Mouse (Mus musculus): ENCODE results near the gene Mob3a. TPM values are rescaled to one million over a fixed set of nuclear protein-coding genes. Genes with fewer than 3 reads are reported as not detected.

The Mob3a gene
- 50.2 and 52.7 TPM in 2 replicates for polyA plus RNA-seq (2014; fragmentation: Nextera tagmentation; extraction: Ambion mirVana)

DNA sequence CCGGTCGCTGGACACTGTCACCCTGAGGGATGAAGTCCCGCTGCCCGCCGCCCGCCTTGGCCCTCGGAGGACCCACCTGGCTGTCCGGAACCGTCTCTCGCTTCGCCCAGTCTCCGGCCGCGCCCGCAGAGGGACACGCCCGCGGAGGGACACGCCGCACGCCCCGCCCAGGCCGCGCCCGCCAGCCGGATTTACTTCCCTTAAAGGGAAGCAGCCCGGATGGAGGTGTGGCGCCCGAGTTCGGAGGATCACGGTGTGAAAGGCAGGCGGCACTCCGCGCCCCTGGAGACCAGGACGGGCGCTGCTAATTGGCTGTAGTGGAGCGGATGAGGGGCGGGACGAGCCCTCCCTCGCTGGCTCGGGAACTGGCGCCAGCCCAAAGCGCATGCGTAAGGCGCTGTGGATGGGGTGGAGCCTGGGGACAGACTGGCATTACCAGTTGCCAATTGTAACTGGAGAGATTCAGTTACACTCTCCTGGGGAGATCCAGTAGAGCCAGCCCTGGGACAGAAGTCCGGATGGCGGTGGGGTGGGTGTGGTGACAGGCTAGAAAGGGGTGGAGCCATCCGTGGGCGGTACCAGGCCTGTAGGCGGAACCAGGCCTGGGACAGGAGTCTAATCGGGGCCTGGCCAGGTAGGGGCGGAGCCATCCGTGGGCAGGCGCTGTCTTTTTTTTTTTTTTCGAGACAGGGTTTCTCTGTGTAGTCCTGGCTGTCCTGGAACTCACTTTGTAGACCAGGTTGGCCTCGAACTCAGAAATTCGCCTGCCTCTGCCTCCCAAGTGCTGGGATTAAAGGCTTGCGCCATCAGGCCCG lies at the start of gene Mob3a, which contains the start of gene Izumo4:
TSS of gene Mob3a (minus strand) at position 257 of the 815 bp plus-strand sequence.
TSS of gene Izumo4 (plus strand) at position 464 of the 815 bp plus-strand sequence.
- peak; percentile 96 for ATAC-seq (ENCODE audit: low FRiP score)
- peak within 1 kb of the TSS; percentile 80 for H3K9ac ChIP-seq (ENCODE audit: low read length)

GRCm38 (mm10) chr10:80751188-80751832 lies 49.5 kb upstream of the Mob3a start:
- peaks cover 15% of the 10 kb centered on the region for H3K4me1 ChIP-seq (ENCODE audit: control insufficient read depth, insufficient read depth, low read length)
- WGBS = 16% methylated on average over 16 of the region's 16 CpGs
- H3K4me3 ChIP-seq (ENCODE audit: low read depth, low read length) = no peak overlapping the region; the same call in 1 of the 2 replicates
- no peak for ATAC-seq (ENCODE audit: low FRiP score)
- no peaks in the 10 kb centered on the region for H3K9me3 ChIP-seq (ENCODE audit: control insufficient read depth, low read length)
- no peaks in the 10 kb centered on the region for H3K36me3 ChIP-seq (ENCODE audit: control insufficient read depth, insufficient read depth, low read length)
- no peaks in the 10 kb centered on the region for H3K27me3 ChIP-seq (ENCODE audit: control insufficient read depth, insufficient read depth, low read length)
- DNase-seq (ENCODE audit: low spot score, missing footprints) = peak; percentile 86
- no peak overlapping the region for H3K27ac ChIP-seq (ENCODE audit: low read depth, low read length)
- H3K9ac ChIP-seq (ENCODE audit: low read length) = peak overlapping the region; percentile 27; the same call in 1 of the 2 replicates
- peak overlapping the region; percentile 40 for H3K4me2 ChIP-seq

More for the DNA sequence above, at the start of gene Mob3a, which contains the start of gene Izumo4:
- Histone ChIP-seq H3K4me3 (ENCODE audit: low read depth, low read length) (peak within 1 kb of the TSS; percentile 63), H3K27me3 (ENCODE audit: control insufficient read depth, insufficient read depth, low read length) (no peaks in the 10 kb centered on the region), H3K4me2 (peak within 1 kb of the TSS; percentile 77), H3K27ac (ENCODE audit: low read depth, low read length) (peak within 1 kb of the TSS; percentile 74), H3K36me3 (ENCODE audit: control insufficient read depth, insufficient read depth, low read length) (peaks cover 2% of the 10 kb centered on the region), H3K4me1 (ENCODE audit: control insufficient read depth, insufficient read depth, low read length) (peaks cover 16% of the 10 kb centered on the region), H3K9me3 (ENCODE audit: control insufficient read depth, low read length) (no peaks in the 10 kb centered on the region)
- DNase-seq (ENCODE audit: low spot score, missing footprints) = peak; percentile 100
- WGBS = under 1% methylated on average over 59 of the region's 59 CpGs

GRCm38 (mm10) chr10:80748609-80749008 lies 46.8 kb upstream of the Mob3a start:
- Histone ChIP-seq H3K4me3 (ENCODE audit: low read depth, low read length) (no peak overlapping the region), H3K4me1 (ENCODE audit: control insufficient read depth, insufficient read depth, low read length) (peaks cover 9% of the 10 kb centered on the region; the same call in 1 of the 2 replicates), H3K9me3 (ENCODE audit: control insufficient read depth, low read length) (no peaks in the 10 kb centered on the region), H3K27me3 (ENCODE audit: control insufficient read depth, insufficient read depth, low read length) (no peaks in the 10 kb centered on the region), H3K4me2 (no peak overlapping the region), H3K9ac (ENCODE audit: low read length) (no peak overlapping the region), H3K27ac (ENCODE audit: low read depth, low read length) (no peak overlapping the region), H3K36me3 (ENCODE audit: control insufficient read depth, insufficient read depth, low read length) (no peaks in the 10 kb centered on the region)
- peak; percentile 92 for DNase-seq (ENCODE audit: low spot score, missing footprints)
- no peak for ATAC-seq (ENCODE audit: low FRiP score)
- 15% methylated on average over 6 of the region's 6 CpGs for WGBS

DNA sequence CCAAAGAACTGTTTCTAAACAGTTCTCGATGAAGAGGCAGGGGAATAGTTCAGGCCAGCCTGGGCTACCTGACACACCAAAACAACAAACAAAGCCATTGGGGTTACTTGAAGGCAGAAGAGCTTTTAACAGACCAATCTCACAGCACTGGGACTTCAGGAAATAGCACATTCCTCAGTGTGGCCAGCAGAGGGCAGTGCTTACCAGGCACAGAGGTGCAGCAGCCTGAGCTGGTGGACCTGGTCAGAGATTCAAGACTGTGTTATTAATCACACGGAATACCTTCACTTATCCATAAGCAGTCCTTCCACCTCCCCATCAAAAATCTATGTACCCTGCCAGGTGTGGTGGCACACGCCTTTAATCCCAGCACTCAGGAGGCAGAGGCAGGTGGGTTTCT lies 45.6 kb upstream of the Mob3a start:
- 20% methylated on average over 3 of the region's 3 CpGs for WGBS
- Histone ChIP-seq H3K9me3 (ENCODE audit: control insufficient read depth, low read length) (no peaks in the 10 kb centered on the region), H3K4me1 (ENCODE audit: control insufficient read depth, insufficient read depth, low read length) (peaks cover 12% of the 10 kb centered on the region; the same call in 1 of the 2 replicates), H3K4me3 (ENCODE audit: low read depth, low read length) (no peak overlapping the region), H3K27ac (ENCODE audit: low read depth, low read length) (no peak overlapping the region), H3K9ac (ENCODE audit: low read length) (no peak overlapping the region), H3K4me2 (no peak overlapping the region), H3K27me3 (ENCODE audit: control insufficient read depth, insufficient read depth, low read length) (no peaks in the 10 kb centered on the region), H3K36me3 (ENCODE audit: control insufficient read depth, insufficient read depth, low read length) (no peaks in the 10 kb centered on the region)
- ATAC-seq (ENCODE audit: low FRiP score) (no peak), DNase-seq (ENCODE audit: low spot score, missing footprints) (peak; percentile 94)

DNA sequence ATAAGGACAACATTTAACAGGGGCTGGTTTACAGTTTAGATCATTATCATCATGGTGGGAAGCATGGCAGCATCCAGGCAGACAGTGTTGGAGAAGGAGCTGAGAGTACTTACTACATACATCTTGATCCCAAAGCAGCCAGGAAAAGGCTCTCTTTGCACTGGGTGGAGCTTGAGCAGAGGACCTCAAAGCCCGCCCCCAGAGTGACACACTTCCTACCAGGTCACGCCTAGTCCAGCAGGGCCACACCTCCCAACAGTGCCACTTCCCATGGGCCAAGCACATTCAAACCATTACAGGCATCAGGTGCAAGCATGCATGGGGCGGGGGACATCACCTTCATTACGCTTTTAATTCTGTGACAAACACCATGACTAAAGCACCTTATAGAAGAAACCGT lies 42.5 kb upstream of the Mob3a start:
- H3K9ac ChIP-seq (ENCODE audit: low read length) = no peak overlapping the region
- WGBS = 43% methylated on average over 5 of the region's 5 CpGs
- ATAC-seq (ENCODE audit: low FRiP score) (no peak), DNase-seq (ENCODE audit: low spot score, missing footprints) (no peak)
- no peak overlapping the region for H3K4me3 ChIP-seq (ENCODE audit: low read depth, low read length)
- no peak overlapping the region for H3K27ac ChIP-seq (ENCODE audit: low read depth, low read length)
- no peak overlapping the region for H3K4me2 ChIP-seq
- no peaks in the 10 kb centered on the region for H3K9me3 ChIP-seq (ENCODE audit: control insufficient read depth, low read length)
- peaks cover 17% of the 10 kb centered on the region for H3K4me1 ChIP-seq (ENCODE audit: control insufficient read depth, insufficient read depth, low read length)
- no peaks in the 10 kb centered on the region for H3K27me3 ChIP-seq (ENCODE audit: control insufficient read depth, insufficient read depth, low read length)
- H3K36me3 ChIP-seq (ENCODE audit: control insufficient read depth, insufficient read depth, low read length) = no peaks in the 10 kb centered on the region

- Histone ChIP-seq H3K9me3 (ENCODE audit: control insufficient read depth, low read length) (no peaks in the 10 kb centered on the region), H3K4me2 (peak within 1 kb of the TSS; percentile 70), H3K4me3 (ENCODE audit: low read depth, low read length) (peak within 1 kb of the TSS; percentile 87), H3K27me3 (ENCODE audit: control insufficient read depth, insufficient read depth, low read length) (no peaks in the 10 kb centered on the region), H3K36me3 (ENCODE audit: control insufficient read depth, insufficient read depth, low read length) (no peaks in the 10 kb centered on the region), H3K9ac (ENCODE audit: low read length) (peak within 1 kb of the TSS; percentile 92), H3K27ac (ENCODE audit: low read depth, low read length) (no peak within 1 kb of the TSS; the same call in 1 of the 2 replicates), H3K4me1 (ENCODE audit: control insufficient read depth, insufficient read depth, low read length) (peaks cover 17% of the 10 kb centered on the region)
- WGBS = 4% methylated on average over 25 of the region's 25 CpGs
- DNase-seq (ENCODE audit: low spot score, missing footprints) (peak; percentile 100), ATAC-seq (ENCODE audit: low FRiP score) (peak; percentile 99)
Measured at GRCm38 (mm10) chr10:80742180-80742978, 40.6 kb upstream of the Mob3a start, which contains the start of gene Ap3d1. TSS of gene Ap3d1 (minus strand) at chr10:80742264.

- peak overlapping the region; percentile 70 for H3K4me2 ChIP-seq
- WGBS = under 1% methylated on average over 46 of the region's 46 CpGs
Measured at GRCm38 (mm10) chr10:80741634-80742179, 39.9 kb upstream of the Mob3a start.

DNA sequence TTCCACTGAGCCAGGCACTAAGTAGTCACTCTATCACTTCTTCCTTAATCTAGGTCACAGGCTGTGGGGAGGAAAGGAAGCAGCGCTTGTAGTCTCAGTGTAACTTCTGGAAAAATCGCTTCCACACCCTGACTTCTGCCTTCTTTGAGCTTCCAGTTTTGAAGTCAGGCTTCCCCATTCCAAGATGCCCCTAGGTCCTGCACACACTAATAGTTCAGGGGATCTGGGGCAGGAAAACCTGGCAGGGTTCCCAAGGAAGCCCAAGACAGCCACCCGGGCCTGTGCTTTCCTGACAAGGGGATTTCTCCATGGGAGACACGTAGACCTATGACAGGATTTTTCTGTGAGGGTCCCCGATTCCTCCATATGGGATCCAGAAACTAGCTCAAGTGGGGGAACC lies 39.4 kb upstream of the Mob3a start:
- Histone ChIP-seq H3K4me1 (ENCODE audit: control insufficient read depth, insufficient read depth, low read length) (peaks cover 17% of the 10 kb centered on the region), H3K9me3 (ENCODE audit: control insufficient read depth, low read length) (no peaks in the 10 kb centered on the region), H3K27ac (ENCODE audit: low read depth, low read length) (no peak overlapping the region), H3K4me2 (peak overlapping the region; percentile 70), H3K9ac (ENCODE audit: low read length) (peak overlapping the region; percentile 92), H3K27me3 (ENCODE audit: control insufficient read depth, insufficient read depth, low read length) (no peaks in the 10 kb centered on the region), H3K4me3 (ENCODE audit: low read depth, low read length) (peak overlapping the region; percentile 87), H3K36me3 (ENCODE audit: control insufficient read depth, insufficient read depth, low read length) (no peaks in the 10 kb centered on the region)
- WGBS = 30% methylated on average over 5 of the region's 5 CpGs
- ATAC-seq (ENCODE audit: low FRiP score) (no peak), DNase-seq (ENCODE audit: low spot score, missing footprints) (no peak)

More at GRCm38 (mm10) chr10:80741634-80742179, 39.9 kb upstream of the Mob3a start:
- no peaks in the 10 kb centered on the region for H3K27me3 ChIP-seq (ENCODE audit: control insufficient read depth, insufficient read depth, low read length)
- H3K4me3 ChIP-seq (ENCODE audit: low read depth, low read length) = peak overlapping the region; percentile 87
- no peaks in the 10 kb centered on the region for H3K9me3 ChIP-seq (ENCODE audit: control insufficient read depth, low read length)
- no peak for DNase-seq (ENCODE audit: low spot score, missing footprints)
- H3K4me1 ChIP-seq (ENCODE audit: control insufficient read depth, insufficient read depth, low read length) = peaks cover 17% of the 10 kb centered on the region
- H3K9ac ChIP-seq (ENCODE audit: low read length) = peak overlapping the region; percentile 92
- no peak for ATAC-seq (ENCODE audit: low FRiP score)
- H3K27ac ChIP-seq (ENCODE audit: low read depth, low read length) = no peak overlapping the region; the same call in 1 of the 2 replicates
- no peaks in the 10 kb centered on the region for H3K36me3 ChIP-seq (ENCODE audit: control insufficient read depth, insufficient read depth, low read length)

Measured in midbrain, embryonic 11.5 days (tissue).